In the genomic region with DNA sequence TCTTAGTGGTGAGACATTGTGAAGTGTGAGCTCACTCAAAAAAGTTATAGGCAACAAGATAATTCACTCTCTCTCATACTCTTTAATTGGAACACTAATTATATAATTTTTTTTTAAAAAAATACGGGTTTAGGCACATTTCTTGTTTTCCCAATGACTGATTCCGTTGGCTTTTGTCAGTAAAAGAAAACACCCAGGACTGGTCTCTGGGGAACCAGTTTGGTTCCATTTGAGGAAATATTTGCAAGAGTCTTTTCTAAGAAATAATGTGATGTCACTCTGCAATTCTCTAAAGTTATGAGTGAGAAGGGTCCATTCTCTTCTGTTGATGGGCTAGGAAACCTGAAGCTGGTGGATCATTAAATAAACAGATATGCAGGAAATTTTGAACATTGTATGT, we compare ENCODE assay signal across 22 mouse cellular contexts.
DNase-seq lines count a peak whose midpoint lies in the region; TF ChIP-seq lines count a peak whose summit lies in the region.
"Had no signal": no experiment of that assay in that cellular context is flagged by ENCODE, and none has a peak within 500 bp of the region (broad histone marks: within the 10 kb centered on the region; RNA-seq: fewer than 3 reads in every experiment).

No protein-coding gene starts in this region.

- peaks cover 19% of the 10 kb centered on the region for H3K4me1 ChIP-seq in limb, embryonic 10.5 days

- intact Hi-C loops in gastrocnemius, adult 2 months (cut with DNase I): no loop called here

- H3K27me3 ChIP-seq in limb, embryonic 10.5 days (ENCODE audit: low read depth, poor library complexity, severe bottlenecking): no peaks in the 10 kb centered on the region
- H3K27me3 ChIP-seq: embryonic facial prominence, embryonic 13.5 days; embryonic facial prominence, embryonic 15.5 days; forebrain, embryonic 12.5 days; Patski had no signal

- no peak for DNase-seq in gastrocnemius, adult 2 months
- no peak for DNase-seq in gastrocnemius, postnatal 4 days (ENCODE audit: low spot score in 2 of 2)
- peak; percentile 48 for DNase-seq in adipocyte (ENCODE audit: low spot score)
- no peak for DNase-seq in limb, embryonic 10.5 days (ENCODE audit: low spot score)
- no peak for DNase-seq in right cerebral cortex, postnatal 10 days (ENCODE audit: low spot score in 2 of 2)
- DNase-seq: adrenal gland, adult 2 months; adrenal gland, postnatal 10 days; adrenal gland, postnatal 25 days; cerebellum, adult 11 months; cerebellum, adult 18-20 months; cerebellum, adult 8-10 months; cerebellum, adult 9-11 months; cerebellum, postnatal 14 days; cerebellum, postnatal 36 days; embryo, embryonic 11 days had no signal

- peak overlapping the region; percentile 41; the same call in 1 of the 2 replicates for H3K27ac ChIP-seq in gastrocnemius, adult 2 months
- no peak overlapping the region for H3K27ac ChIP-seq in limb, embryonic 10.5 days
- H3K27ac ChIP-seq: embryonic facial prominence, embryonic 13.5 days; embryonic facial prominence, embryonic 15.5 days; forebrain, embryonic 10.5 days; forebrain, embryonic 12.5 days had no signal

- TF ChIP-seq CTCF in gastrocnemius, adult 2 months (IDR thresholded peaks at IDR 0.05): no peak

- H3K36me3 ChIP-seq in limb, embryonic 10.5 days: no peaks in the 10 kb centered on the region
- H3K36me3 ChIP-seq: embryonic facial prominence, embryonic 13.5 days; embryonic facial prominence, embryonic 15.5 days; forebrain, embryonic 10.5 days; forebrain, embryonic 12.5 days; G1E had no signal

- no peak overlapping the region for H3K4me3 ChIP-seq in gastrocnemius, adult 2 months
- no peak overlapping the region for H3K4me3 ChIP-seq in limb, embryonic 10.5 days
- H3K4me3 ChIP-seq: embryonic facial prominence, embryonic 13.5 days; embryonic facial prominence, embryonic 15.5 days; erythroblast, embryonic 14.5 days; forebrain, embryonic 10.5 days; forebrain, embryonic 12.5 days had no signal

- 93% methylated on average over 2 of the region's 2 CpGs for WGBS in limb, embryonic 10.5 days

- no peaks in the 10 kb centered on the region for H3K9me3 ChIP-seq in limb, embryonic 10.5 days (replicated peaks)
- H3K9me3 ChIP-seq: embryonic facial prominence, embryonic 13.5 days; embryonic facial prominence, embryonic 15.5 days; forebrain, embryonic 10.5 days; forebrain, embryonic 12.5 days had no signal
